Mouse (Mus musculus) urinary bladder, postnatal 0 days (tissue): Measurements from ENCODE around the gene Selp. TPM values are rescaled to one million over a fixed set of nuclear protein-coding genes. Genes with fewer than 3 reads are reported as not detected.

Experiments used
- polyA plus RNA-seq: library from polyadenylated mRNA; unstranded; fragments of >200 nt; fragmentation: Nextera tagmentation; extraction: Ambion mirVana; gene quantifications from 2 replicates; pipeline ENCODE4 v1.2.1, GENCODE M21; 2015

Selp gene
- 0.58 and 2.2 TPM in 2 replicates for polyA plus RNA-seq

DNA sequence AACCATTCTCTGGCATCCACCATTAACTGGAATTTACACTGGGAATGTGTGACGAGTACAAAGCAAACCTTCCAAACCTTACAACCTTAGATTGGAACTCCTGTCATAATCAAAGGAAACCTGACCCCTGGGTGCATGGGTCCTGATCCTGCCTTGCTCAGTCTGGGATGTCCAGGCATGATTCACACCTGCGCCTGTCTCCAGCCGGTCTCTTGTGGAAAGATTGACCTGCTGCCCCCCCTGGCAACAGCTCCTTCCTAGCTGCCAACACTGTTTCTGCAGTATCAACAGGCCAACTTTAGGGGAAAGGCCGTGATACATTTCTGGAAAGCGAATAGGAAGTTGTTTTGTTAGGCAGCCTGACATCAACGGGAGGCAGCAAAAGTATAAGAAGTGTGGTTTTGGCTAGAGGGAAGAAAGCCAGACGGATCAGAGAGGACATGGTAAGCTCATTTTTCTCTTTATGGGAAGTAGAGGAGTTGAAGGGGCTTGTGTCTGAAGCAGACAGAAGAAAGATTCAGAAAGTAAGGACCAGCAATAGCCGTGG, at the start of gene Selp:
TSS of gene Selp (plus strand) at position 318 of the 547 bp plus-strand sequence.

GRCm38 (mm10) chr1:164151387-164152088, 36.5 kb downstream of the Selp start, which contains the start of gene F5:
Gene F5, plus strand, starts transcription at chr1:164151838.

Other genes with a start within 250 kb of the Selp start
- 9.8 and 9.9 TPM in 2 replicates for gene Scyl3, start 186.2 kb upstream of the Selp start, polyA plus RNA-seq
- gene BC055324, start 120.5 kb upstream of the Selp start, polyA plus RNA-seq = 3.8 and 4.5 TPM in 2 replicates
- 4.4 and 5.4 TPM in 2 replicates for gene Mettl18, start 120.4 kb upstream of the Selp start, polyA plus RNA-seq
- 4.5 and 4.8 TPM in 2 replicates for gene Sele, start 67.0 kb upstream of the Selp start, polyA plus RNA-seq
- 0.42 and 1.2 TPM in 2 replicates for gene Sell, start 53.3 kb upstream of the Selp start, polyA plus RNA-seq
- gene F5, start 36.6 kb downstream of the Selp start, polyA plus RNA-seq = 0.14 and 0.28 TPM in 2 replicates
- gene Slc19a2, start 133.8 kb downstream of the Selp start, polyA plus RNA-seq = 5.1 and 6.1 TPM in 2 replicates
- gene Ccdc181, start 160.3 kb downstream of the Selp start, polyA plus RNA-seq = 5.9 and 6.2 TPM in 2 replicates
- 12.2 and 12.6 TPM in 2 replicates for gene Nme7, start 188.9 kb downstream of the Selp start, polyA plus RNA-seq
- 30.3 and 34.0 TPM in 2 replicates for gene Blzf1, start 192.2 kb downstream of the Selp start, polyA plus RNA-seq